Mouse (Mus musculus) heart, adult 11 months (tissue): ENCODE data around the gene Efna4.

Source experiments
- DNase-seq: peaks from one replicate; pipeline ENCODE4 v3.0.0; 2022

The Efna4 gene

GRCm38 (mm10) chr3:89337721-89338578 lies at the start of gene Efna4:
TSS of gene Efna4 (minus strand) at chr3:89338028.
- peak; percentile 95 for DNase-seq

- peak; percentile 92 for DNase-seq
Measured at GRCm38 (mm10) chr3:89386438-89387420, 48.9 kb upstream of the Efna4 start.

GRCm38 (mm10) chr3:89385451-89385850 lies 47.6 kb upstream of the Efna4 start:
- DNase-seq, result peak; percentile 92

- peak; percentile 89 for DNase-seq
Measured at GRCm38 (mm10) chr3:89384331-89385076, 46.7 kb upstream of the Efna4 start.

- peak; percentile 87 for DNase-seq
Measured at GRCm38 (mm10) chr3:89383651-89384255, 45.9 kb upstream of the Efna4 start.

- peak; percentile 88 for DNase-seq
Measured at GRCm38 (mm10) chr3:89382950-89383349, 45.1 kb upstream of the Efna4 start.

GRCm38 (mm10) chr3:89382033-89382882 lies 44.4 kb upstream of the Efna4 start:
- DNase-seq, result peak; percentile 87

GRCm38 (mm10) chr3:89381233-89381632 lies 43.4 kb upstream of the Efna4 start:
- peak; percentile 90 for DNase-seq

GRCm38 (mm10) chr3:89380711-89381110 lies 42.9 kb upstream of the Efna4 start:
- peak; percentile 93 for DNase-seq

- DNase-seq, result peak; percentile 93
Measured at GRCm38 (mm10) chr3:89380291-89380690, 42.5 kb upstream of the Efna4 start.

GRCm38 (mm10) chr3:89379388-89380131 lies 41.7 kb upstream of the Efna4 start:
- DNase-seq, result peak; percentile 94

GRCm38 (mm10) chr3:89378394-89379067 lies 40.7 kb upstream of the Efna4 start:
- DNase-seq, result peak; percentile 99

GRCm38 (mm10) chr3:89377831-89378230 lies 40.0 kb upstream of the Efna4 start:
- DNase-seq, result peak; percentile 93

- DNase-seq, result peak; percentile 83
Measured at GRCm38 (mm10) chr3:89373581-89374231, 35.9 kb upstream of the Efna4 start.

- peak; percentile 88 for DNase-seq
Measured at GRCm38 (mm10) chr3:89367338-89367737, 29.5 kb upstream of the Efna4 start.

GRCm38 (mm10) chr3:89365486-89366414 lies 27.9 kb upstream of the Efna4 start:
- DNase-seq, result peak; percentile 89

GRCm38 (mm10) chr3:89365153-89365485 lies 27.3 kb upstream of the Efna4 start, which contains the start of gene Dcst1:
TSS of gene Dcst1 (minus strand) at chr3:89365253.
- peak; percentile 89 for DNase-seq

GRCm38 (mm10) chr3:89364631-89365030 lies 26.8 kb upstream of the Efna4 start:
- DNase-seq, result no peak
